Mouse (Mus musculus) mouse trophoblast stem cell (cell line): ENCODE measurements around the gene Kcnq5.
"Not testable (repeated sequence)": the region's sequence is repeated elsewhere in the genome, so short reads cannot be mapped to it uniquely, and the experiment has no call there.

ENCODE experiments used
- in situ Hi-C, 2 experiments: fragments of 300-500 bp; cut with MseI, MboI; formaldehyde crosslinking; loops; 2 replicates in 1 of 2; 3 replicates in 1 of 2; pipeline ENCODE4 v1.15.1; 2025

The Kcnq5 gene

DNA sequence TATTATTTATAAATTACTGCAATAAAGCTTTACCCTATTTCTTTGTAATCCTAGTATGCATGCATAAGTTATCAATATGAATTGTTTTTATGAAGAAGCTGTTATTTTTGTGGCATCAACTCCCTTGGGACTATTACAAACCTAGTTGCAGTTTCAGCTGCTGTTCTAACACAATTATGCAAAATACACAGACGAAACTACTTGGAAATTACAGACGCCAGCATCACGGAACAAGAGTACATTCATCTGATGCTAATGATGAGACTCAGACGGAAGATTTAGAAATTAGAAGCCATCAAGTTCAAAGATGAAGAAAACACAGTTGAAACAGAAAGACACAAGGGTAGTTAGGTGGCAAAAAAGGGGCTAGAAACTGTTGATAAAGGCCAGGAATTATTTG is 310.9 kb downstream of the Kcnq5 start:
- in situ Hi-C loops: no loop called here

DNA sequence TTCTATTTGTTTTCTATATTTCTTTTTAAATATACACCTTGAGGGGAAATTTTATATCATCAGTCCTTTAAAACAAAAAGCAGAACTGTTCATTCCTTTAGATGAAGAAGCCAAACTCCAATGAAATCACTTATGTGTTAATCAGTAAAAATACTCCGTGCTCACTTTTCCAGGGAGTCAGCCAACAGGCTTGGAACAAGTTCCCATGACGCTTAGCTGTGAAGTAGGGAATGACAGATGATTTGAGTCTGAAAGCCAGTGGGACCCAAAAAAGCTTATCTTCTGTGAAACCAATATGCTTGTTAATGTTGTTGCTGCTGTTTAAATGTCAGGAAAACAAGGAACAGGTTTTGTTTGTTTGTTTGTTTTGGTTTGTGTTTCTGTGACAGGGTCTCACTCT is 326.3 kb downstream of the Kcnq5 start:
- in situ Hi-C loops: no loop called here

- in situ Hi-C loops: no loop called here
Observed at GRCm38 (mm10) chr1:21634013-21634412, 327.7 kb downstream of the Kcnq5 start.

DNA sequence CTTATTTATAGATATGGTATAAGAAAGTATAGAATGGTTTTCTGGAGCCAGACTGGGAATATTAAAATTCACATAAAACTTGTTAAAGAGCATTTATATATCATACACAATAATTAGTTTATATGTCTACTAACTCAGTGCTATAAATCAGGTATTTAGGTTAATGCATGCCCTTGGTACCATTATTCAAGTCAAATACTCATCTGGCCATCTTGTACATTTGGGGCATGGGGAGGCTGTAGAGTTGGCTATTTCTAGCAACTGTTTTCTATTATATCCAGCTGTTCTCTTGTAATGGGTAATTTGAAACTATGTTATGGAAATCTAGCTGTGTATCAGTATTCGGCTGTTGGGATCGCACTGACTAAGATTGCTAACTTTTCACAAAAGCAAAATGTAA is 339.3 kb downstream of the Kcnq5 start:
- in situ Hi-C loops: no loop called here

DNA sequence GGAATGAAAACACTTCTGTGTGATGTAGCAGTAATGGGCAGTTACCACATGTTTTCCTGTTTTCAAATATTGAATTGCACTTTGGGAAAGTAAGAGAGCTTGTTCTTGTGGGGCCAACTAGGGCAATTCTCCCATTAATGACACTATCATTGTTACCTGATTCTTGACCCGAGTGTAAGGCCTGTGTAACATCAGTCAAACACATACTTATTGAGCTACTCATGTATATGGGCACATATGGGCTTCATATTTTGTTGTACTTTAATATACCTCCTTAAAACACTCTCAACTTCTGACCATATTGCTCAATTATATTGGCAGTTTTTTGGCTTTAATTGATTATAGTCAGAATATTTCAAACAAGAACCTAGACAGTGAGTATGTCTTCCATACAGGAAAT is 339.7 kb downstream of the Kcnq5 start:
- in situ Hi-C loops: no loop called here

DNA sequence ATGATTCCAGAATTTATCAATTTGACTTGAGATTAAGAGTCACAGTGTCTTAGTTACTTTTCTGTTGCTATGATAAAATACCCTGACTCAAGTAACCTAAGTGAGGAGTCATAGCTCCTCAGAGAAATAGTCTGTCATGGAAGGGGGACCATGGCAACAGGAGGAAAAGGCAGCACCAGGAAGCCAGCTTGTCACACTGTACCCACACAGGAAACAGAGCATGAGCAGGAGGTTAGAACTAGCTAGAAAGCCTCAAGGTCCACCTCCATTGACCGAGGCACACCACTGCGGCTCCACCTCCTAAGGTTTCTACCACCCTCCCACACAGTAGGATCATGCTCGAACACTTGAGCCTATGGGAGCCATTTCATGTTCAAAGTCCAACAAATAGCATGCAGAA is 343.0 kb downstream of the Kcnq5 start:
- in situ Hi-C loops: no loop called here

DNA sequence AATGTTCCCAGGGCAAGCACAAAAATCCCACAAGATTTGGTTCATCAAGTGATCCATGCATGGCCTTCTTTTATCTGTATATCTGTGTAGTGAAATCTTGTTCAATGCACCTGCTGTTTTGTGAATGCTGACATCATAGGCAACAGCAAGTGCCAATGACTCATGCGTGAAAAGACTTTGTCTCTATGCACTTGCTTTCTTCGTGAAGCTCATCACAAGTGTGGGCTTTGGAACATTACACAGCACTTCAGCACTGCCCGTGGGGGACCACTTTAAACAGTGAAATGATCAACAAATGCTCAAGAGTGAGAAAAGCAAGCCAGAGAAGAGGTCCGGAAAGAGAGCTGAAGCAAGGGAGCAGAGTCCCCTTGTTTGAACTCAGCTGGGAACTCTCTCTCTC is 345.1 kb downstream of the Kcnq5 start:
- in situ Hi-C loops: no loop called here

DNA sequence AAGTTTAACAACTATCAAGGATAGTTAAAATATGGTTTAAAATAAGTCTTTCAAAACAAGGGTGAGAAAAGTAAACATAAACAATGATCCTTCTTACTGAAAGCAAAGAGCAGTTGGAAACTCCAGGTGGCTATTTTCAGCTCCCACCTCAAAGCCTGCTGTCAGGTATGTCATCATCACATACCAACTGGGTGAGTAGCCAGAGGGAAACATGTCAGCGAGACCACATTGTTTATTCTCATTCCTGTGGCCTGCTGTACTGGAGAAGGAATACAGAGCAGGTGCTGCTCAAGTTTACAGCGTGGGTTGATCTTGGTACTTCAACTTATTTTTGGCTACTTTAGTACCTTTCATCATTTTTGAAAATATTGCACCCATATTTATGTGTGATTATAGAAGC is 347.8 kb downstream of the Kcnq5 start:
- in situ Hi-C loops: no loop called here

DNA sequence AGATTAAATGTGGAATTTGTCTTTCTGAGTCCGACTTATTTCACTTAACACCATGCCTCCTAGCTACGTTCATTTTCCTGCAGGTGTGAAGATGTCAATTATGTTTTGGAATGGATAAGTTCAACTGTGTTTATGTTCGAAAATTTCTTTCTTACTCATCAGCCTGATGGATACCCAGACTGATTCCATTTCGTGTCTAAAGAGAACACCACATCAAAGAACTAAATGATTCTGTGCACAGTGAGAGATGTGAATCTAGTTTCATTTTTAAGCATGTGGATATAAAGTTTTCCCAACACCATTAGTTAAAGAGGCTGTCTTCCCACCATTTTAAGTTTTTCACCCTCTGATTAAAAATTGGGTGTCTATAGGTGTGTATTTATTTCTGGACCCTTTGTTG is 357.7 kb downstream of the Kcnq5 start:
- in situ Hi-C loops: no loop called here

GRCm38 (mm10) chr1:21602567-21602966 is 359.2 kb downstream of the Kcnq5 start:
- in situ Hi-C loops: no loop called here

GRCm38 (mm10) chr1:21600606-21601005 is 361.1 kb downstream of the Kcnq5 start:
- in situ Hi-C loops: no loop called here

DNA sequence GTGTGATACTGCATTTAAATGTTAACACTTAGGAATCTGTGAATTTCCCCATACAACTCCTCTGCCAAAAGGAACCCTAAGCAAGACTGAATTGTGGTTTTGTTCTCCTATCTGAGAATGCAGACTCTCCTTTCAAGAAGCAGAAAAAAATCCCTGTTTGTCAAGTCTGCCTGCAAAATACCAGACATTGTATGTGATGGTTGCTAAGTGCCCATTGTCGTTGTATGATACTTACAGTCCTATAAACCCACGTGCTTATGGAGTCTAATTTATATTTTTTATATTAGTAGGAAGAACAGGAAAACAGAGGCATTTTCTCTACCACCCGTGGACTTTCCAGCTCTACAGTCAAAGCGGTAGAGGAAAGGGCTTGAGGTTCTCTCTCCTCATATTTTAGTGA is 367.9 kb downstream of the Kcnq5 start:
- in situ Hi-C loops: no loop called here

- in situ Hi-C loops: not testable (repeated sequence)
Observed at GRCm38 (mm10) chr1:21567397-21567796, 394.3 kb downstream of the Kcnq5 start.

DNA sequence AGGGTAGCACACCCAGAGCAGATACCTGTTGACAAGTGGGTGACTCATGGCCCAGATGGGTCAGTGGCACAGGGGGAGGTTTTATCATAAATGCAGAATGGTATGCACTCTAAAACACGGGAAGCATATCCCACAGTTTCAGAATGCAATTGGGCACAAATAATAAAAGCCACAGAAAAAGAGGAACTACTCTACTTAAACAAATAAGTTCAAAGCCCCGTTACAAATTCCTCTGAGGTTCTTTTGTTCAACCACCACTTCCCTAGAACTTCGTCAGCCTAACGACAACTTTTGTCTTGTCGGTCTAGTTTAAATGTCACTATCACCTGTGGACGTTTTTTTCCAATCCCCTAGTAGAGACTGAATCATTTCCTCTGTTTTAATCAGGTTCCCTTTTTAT is 407.1 kb downstream of the Kcnq5 start:
- in situ Hi-C loops: no loop called here

DNA sequence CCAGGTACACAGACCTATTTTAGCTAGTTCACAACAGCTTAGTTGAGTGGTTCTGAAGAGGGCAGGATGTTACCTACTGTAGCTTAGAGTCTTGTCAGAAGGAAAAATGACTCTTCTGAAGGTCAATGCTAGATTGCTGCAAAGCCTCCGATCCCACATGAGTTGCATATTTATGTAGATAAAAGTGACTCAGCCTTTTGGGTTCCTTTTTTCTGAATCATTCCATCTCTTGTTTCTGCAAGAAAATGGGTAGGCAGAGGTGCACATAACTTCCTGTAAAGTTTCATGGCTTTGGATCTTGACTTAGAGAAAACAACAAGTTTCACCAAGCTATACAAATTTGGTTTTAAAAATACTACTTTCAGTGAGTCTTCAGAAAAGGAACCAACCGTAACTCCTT is 409.0 kb downstream of the Kcnq5 start:
- in situ Hi-C loops: no loop called here

- in situ Hi-C loops: no loop called here
Observed at GRCm38 (mm10) chr1:21543909-21544308, 417.8 kb downstream of the Kcnq5 start.

GRCm38 (mm10) chr1:21539486-21539885 is 422.3 kb downstream of the Kcnq5 start:
- in situ Hi-C loops: no loop called here

DNA sequence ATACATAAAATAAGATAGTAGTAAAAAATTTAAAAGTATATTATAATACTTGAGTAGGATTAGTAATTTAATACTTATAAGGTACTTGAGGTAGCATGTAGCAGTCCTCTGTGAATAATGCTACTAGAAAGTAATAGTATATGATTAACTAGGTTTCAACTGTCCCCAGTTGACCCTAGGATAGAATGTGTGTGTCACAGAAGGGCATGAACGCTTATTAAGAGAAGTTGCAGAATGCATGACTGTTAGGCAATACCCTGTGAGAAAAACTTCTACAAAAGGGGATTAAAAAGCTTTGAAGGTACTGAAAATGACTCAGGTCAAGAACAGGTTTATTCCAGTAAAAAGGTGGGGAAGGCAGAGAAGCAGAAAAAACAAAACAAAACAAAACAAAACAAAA is 430.9 kb downstream of the Kcnq5 start:
- in situ Hi-C loops: no loop called here

- in situ Hi-C loops: no loop called here
Observed at GRCm38 (mm10) chr1:21521995-21522394, 439.7 kb downstream of the Kcnq5 start.

DNA sequence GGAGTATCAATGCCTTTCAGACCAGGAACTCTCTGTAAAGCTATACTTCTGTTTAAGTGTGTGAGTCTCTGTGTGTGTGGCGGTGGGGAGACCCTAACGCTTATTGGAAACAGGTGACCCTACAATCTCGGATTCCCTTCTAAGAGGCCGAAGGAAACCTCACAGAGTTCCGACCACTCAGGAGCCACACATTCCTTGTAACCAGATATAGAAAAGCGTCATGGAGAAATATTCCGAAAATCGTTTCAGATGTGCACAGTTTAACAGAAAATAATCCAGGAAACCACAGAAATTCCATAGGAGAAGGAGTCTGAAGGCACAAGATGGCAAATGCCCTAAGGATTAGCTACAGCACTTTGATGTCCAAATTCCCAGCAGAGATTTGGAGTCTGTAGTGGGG is 440.3 kb downstream of the Kcnq5 start:
- in situ Hi-C loops: no loop called here

DNA sequence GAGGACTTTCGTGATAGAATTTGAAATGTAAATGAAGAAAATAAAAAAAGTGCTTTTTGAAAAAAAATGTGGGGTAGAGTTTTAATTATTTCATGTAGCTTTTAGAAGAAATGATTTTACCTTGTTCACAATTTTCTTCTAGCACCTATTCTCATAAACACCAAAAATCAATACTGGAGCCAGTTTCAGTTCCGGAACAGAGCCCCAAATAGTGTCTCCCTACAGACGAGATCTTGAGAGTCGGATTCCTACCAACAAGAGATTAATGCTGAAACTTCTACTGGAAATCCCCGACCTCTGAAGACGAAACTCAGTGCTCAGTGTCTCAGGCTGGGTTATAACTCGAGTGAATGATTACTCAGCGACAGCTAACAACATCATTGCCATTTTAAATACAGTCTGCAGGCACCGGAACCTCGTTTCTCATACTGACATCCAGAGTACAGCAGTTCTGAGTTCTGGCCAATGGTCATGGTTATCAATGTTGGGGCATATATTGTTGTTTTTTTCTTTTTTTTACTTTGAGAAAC is 441.6 kb downstream of the Kcnq5 start:
- in situ Hi-C loops: no loop called here

GRCm38 (mm10) chr1:21506665-21507064 is 455.1 kb downstream of the Kcnq5 start:
- in situ Hi-C loops: no loop called here

DNA sequence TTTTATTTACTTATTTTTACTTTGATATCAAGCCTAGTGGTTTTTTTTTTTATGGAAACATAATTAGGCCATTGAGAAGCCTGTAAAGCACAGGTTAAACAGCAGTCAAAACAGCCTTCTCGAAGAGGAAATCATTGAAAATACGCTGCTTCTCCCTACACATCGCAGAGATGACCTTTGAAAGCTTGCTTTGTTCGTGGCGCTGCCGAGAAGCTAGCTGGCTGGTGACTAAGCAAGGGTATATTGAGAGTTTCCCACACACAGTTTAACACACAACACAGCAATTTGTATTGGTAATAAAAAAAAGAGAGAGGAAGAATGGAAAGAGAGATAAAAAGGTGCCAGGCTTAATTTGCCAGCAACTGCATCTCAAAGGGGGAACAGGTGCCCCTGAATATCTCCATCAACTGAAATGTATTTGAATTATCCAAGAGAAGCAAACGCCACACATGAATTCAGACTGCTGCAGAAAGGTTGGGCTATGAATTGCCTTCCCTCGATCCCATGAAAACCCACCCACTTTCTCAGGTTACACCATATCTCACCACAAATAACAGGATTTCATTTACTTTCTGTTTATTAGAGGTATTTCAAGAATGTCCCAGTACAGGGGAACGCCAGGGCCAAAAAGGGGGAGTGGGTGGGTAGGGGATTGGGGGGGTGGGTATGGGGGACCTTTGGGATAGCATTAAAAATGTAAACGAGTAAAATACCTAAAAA is 461.8 kb downstream of the Kcnq5 start:
- in situ Hi-C loops: no loop called here

DNA sequence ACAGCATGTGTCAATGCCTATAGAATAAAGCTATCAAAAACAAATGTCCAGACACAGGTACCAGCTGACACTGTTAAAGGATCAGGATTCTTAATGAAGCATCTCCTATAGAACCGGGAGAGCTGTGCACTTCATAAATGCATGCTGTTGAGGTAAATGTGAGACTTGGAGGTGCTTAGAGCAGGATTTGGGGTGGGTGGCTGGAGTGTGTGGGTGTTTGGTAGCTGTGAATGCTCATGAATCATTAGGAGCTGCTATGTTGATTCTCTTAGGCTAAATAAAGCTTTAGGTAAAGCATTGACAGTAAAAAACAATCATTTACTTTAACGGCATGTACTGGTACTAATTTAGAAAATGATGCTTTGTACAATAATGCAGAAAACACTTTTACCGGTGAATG is 465.4 kb downstream of the Kcnq5 start:
- in situ Hi-C loops: no loop called here
